Mouse (Mus musculus): ENCODE measurements around the gene Jak3.

DNA sequence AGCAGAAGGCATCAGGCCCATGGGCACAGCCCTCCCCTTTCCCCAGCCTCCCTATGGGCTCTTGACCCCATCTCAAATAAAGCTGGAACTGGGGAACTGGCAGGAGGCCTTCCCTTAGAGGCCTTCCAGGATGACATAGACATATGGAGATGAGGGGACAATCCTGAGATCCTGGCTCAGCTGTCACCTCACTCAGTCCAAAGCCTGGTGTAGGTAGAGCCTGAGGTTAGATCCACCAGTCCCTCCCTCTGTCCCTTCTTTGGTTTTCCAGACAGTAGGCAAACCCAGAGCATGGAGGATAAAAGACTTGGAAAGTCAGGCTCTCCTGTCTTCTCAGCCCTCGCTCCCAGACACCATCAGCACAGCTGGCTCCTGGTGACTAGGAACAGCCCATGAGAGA lies 9.2 kb upstream of the Jak3 start:
- TF ChIP-seq CTCF (conservative IDR thresholded peaks at IDR 0.05 in 1 of 2, IDR thresholded peaks at IDR 0.05 in 1 of 2; ENCODE audit: low read depth in 2 of 2, low read length in 2 of 2) (no peak), NELFE (IDR thresholded peaks at IDR 0.05; ENCODE audit: low read depth, low read length) (no peak), E2F4 (IDR thresholded peaks at IDR 0.05; ENCODE audit: insufficient replicate concordance, low read depth, low read length) (no peak), MXI1 (IDR thresholded peaks at IDR 0.05; ENCODE audit: low read depth, low read length) (no peak), MAX (IDR thresholded peaks at IDR 0.05; ENCODE audit: low read length) (no peak)
